Mouse (Mus musculus) bone marrow, adult 2 months (tissue): ENCODE data around the gene Fcf1.

Experiments
- CTCF ChIP-seq: fragments of 200-500 bp; IDR thresholded peaks from 2 replicates; pipeline ENCODE4 v1.5.1; 2011; ENCODE audit warnings: low read length, control low read depth; ENCODE audit not compliant: control insufficient read depth, insufficient read depth
- POLR2A ChIP-seq: fragments of 200-500 bp; IDR thresholded peaks from 2 replicates; pipeline ENCODE4 v1.6.1; 2011; ENCODE audit warnings: low read depth, mild to moderate bottlenecking, control low read depth, low read length, borderline replicate concordance; ENCODE audit not compliant: control insufficient read depth

- TF ChIP-seq POLR2A (no peak), CTCF (no peak)
These were observed 855 bp upstream of the Fcf1 start for GRCm38 (mm10) chr12:84969656-84970427.
